Mouse (Mus musculus) spleen, postnatal 4 days (tissue): Measurements from ENCODE around the gene Me1.

Source experiments
- DNase-seq, 2 experiments: peaks; one replicate each; pipeline ENCODE4 v3.0.0; 2022; ENCODE audit warnings: low spot score in 2 of 2

The Me1 gene

GRCm38 (mm10) chr9:86695818-86696261 is at the start of gene Me1:
TSS of gene Me1 (minus strand) at chr9:86695953.
- DNase-seq: no peak

GRCm38 (mm10) chr9:86744041-86744440 is 48.3 kb upstream of the Me1 start:
- no peak for DNase-seq

- no peak for DNase-seq
Observed at GRCm38 (mm10) chr9:86742959-86743911, 47.5 kb upstream of the Me1 start, which contains the start of gene Prss35. TSS of gene Prss35 (plus strand) at chr9:86743649.

DNA sequence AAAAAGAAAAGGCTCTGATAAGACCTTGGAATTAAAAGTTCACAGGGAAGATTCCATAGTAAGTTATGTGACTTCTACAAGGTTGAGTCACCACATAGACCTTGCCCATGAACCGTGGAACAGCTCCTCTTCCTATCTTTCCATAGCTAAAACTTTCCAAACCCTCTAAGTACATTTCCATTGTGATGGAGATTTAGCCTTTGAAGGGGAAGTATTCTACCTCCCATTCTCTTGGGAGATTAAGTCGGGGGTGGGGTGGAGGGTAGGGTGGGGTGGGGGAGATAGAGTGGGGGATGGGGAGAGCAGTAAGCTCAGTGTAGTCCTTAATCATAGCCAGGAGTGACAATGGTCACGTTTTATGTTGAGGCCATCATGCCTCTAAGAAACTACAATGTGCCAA is 44.2 kb upstream of the Me1 start:
- DNase-seq: no peak

GRCm38 (mm10) chr9:86738801-86739200 is 43.0 kb upstream of the Me1 start:
- DNase-seq: no peak

DNA sequence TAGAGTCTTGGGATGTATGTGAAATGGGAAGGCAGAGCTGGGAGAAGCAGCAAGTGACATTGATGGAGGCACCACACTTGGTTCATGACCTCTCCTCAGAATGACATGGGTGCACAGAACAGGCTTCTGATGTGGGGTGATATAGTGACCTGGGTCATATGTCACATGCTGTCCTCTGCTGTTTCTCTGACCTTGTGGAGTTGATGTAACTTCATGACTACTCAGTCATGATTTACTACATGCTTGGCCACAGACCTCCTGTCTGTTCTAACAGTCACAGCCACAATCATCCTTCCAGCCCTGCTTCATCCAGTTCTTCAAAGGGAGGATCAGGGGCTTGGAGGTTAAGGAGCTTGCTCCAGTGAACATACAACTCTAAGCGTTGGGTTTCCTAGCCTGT is 42.3 kb upstream of the Me1 start:
- no peak for DNase-seq

GRCm38 (mm10) chr9:86736991-86737390 is 41.2 kb upstream of the Me1 start:
- no peak for DNase-seq

DNA sequence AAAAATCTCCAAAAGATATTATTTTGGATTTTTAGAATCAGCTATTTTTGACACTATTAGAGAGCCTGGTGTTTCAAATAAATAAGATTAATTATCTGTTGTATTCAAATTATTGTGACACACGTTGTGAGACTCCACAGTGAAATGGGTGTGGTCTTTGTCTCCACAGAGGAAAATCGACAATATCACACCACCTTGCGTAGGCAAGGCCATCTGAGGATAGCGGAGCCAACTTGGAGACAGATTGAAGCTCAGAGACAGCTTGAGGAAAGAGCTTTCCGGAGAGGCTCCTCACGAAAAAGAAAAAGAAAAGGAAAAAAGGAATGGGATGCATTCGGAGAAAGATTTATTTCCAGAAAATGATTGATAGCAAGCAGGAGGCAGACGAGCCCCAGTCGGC is 39.0 kb upstream of the Me1 start:
- DNase-seq: no peak

- DNase-seq: no peak
Observed at GRCm38 (mm10) chr9:86734357-86734756, 38.6 kb upstream of the Me1 start.

- DNase-seq: no peak
Observed at GRCm38 (mm10) chr9:86729811-86730210, 34.1 kb upstream of the Me1 start.

- no peak for DNase-seq
Observed at GRCm38 (mm10) chr9:86729084-86729483, 33.3 kb upstream of the Me1 start.

DNA sequence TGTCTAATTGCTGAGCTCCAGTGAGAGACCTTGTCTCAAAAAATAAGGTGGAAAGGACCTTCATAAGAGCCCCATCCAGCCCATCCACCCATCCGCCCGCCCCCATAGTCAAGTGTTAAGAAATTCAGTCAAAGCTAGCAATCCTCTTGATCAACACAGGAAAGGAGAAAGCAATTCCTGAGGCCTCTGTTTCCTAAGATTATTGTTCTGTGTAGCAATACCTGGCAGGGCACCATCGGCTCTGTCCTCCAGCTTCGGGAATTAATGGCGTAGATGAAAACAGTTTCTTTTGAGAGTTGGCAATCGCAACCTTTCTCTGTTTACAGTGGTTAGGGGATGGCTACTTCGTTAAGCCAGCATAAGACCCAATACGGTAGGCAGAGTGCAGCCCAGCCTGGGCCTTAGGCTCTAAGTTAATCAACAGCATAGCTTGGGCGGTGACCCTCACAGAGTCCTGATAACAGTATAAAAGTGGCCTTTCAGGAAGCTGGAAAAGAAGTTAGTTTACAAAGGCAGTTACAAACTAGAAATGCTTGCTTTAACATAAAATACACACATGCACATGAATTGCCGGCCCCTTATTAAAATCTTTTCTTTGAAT is 32.6 kb upstream of the Me1 start:
- DNase-seq: no peak

GRCm38 (mm10) chr9:86726381-86726720 is 30.6 kb upstream of the Me1 start:
- no peak for DNase-seq

GRCm38 (mm10) chr9:86725604-86726380 is 30.0 kb upstream of the Me1 start:
- no peak for DNase-seq

DNA sequence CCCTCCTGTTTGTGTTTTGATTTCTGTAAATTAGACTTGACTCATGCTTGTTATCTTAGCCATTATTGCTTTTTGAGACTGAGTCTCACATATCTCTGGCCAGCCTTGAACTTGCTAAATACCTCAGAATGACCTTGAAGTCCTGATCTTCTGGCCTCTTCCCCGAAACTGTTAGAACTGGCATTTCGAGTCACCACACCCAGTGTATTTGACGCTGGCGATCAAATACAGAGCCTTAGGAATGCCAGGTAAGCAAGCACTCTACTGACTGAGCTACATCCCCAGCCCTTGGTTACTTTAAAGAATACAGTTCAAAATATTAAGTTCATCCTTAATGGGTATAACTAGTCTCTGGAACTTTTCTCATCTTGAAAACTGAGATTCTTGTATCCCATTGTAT is 29.3 kb upstream of the Me1 start:
- no peak for DNase-seq

- DNase-seq: no peak
Observed at GRCm38 (mm10) chr9:86720794-86721193, 25.0 kb upstream of the Me1 start.

DNA sequence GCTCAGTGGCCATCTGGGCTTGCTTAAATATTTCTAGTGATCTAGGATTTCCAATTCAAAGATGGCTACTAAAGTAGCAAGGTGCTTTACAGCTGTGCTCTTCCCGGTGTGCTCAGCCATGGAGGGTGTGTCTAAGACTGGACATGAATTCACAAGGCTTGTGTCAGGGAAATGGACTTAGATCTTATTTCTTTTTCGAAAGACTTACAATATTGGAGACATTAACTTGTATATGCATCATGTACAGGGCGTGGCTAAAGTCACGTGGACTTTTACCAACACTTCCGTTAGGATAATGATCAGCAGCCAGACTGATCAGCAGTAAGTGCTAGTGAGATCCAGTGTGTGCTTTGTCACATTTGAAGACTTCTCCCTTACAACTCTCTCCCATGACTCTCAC is 24.5 kb upstream of the Me1 start:
- DNase-seq: no peak

DNA sequence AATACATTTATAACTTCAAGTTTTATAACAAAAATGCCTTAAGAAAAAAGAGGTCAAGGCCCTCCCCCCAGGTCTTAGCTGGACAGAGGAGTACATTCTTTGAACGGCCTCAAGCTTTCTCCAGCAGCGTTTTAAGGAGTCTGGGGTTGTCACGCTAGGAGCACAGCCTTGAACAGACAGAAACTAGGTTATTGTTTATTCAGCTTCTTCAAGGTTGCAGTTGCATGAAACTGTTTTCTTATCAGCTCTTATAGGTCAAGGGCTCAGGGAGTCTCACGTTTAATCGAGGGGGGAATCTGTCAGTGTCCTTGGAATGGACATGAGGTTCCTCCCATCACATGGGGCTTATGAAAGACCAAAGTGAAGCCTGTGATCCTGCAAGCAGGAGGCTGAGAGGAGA is 21.4 kb upstream of the Me1 start:
- no peak for DNase-seq

- DNase-seq: no peak
Observed at GRCm38 (mm10) chr9:86716540-86716939, 20.8 kb upstream of the Me1 start.

GRCm38 (mm10) chr9:86714089-86714488 is 18.3 kb upstream of the Me1 start:
- DNase-seq: no peak

- DNase-seq: no peak
Observed at GRCm38 (mm10) chr9:86712648-86713047, 16.9 kb upstream of the Me1 start.

DNA sequence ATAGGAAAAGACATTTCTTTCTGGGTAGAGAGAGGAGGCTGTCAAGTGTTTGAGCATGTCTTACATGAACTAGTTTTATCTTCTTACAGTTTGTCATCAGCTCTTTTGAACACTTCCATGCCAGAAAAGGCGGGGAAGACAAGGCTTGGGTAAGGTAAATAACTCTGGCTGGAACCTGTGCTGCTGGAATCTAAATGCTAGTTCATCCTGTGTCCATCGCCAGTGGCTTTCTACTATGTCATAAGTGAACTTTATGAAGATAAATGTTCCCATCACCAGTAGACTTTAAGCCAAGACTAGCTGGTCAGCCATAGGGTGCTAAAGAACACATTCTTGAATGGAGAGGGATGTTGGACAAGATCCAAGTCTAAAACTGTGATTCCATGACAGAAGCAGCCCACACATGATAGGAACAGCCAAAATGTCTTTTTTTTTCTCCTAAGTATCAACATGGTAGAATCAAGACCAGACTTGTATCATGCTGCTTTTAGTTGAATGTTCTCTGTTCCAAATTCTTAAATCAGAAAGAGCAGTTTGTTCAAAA is 14.4 kb upstream of the Me1 start:
- no peak for DNase-seq
